Mouse (Mus musculus) CD4-positive naive resting alpha-beta T cell, adult 76 days (primary cell): Measurements from ENCODE around the gene Mpv17l2. TPM values are rescaled to one million over a fixed set of nuclear protein-coding genes. Genes with fewer than 3 reads are reported as not detected.

Experiments
- total RNA-seq: library from RNA; stranded (reverse); gene quantifications from one replicate; pipeline ENCODE4 v1.2.4, GENCODE M21; 2023

Mpv17l2 gene
- 22.7 TPM for total RNA-seq

GRCm38 (mm10) chr8:70760775-70761406, at the start of gene Mpv17l2:
Gene Mpv17l2, minus strand, starts transcription at chr8:70760946.

DNA sequence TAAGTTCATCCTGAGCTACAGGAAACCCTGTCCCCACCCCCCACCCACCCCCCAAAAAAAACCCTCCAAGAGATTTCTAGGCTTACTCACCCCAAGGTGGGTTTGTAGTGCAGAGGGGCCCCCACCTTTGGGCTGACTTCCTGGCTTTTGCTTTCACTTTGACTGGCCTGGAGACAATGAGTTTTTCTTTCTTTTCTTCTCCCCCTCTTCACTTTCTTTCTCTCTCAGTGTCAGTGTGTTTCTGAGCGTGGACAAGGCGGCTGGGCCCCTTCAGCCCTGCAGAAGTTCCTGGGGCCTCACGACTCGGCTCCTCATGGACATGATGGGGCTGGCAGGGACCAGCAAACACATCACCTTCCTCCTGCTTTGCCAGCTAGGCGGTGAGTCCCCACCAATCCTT, 47.5 kb upstream of the Mpv17l2 start, which contains the start of gene Il12rb1:
Il12rb1 (plus strand) TSS at position 211 of the 400 bp plus-strand sequence.

DNA sequence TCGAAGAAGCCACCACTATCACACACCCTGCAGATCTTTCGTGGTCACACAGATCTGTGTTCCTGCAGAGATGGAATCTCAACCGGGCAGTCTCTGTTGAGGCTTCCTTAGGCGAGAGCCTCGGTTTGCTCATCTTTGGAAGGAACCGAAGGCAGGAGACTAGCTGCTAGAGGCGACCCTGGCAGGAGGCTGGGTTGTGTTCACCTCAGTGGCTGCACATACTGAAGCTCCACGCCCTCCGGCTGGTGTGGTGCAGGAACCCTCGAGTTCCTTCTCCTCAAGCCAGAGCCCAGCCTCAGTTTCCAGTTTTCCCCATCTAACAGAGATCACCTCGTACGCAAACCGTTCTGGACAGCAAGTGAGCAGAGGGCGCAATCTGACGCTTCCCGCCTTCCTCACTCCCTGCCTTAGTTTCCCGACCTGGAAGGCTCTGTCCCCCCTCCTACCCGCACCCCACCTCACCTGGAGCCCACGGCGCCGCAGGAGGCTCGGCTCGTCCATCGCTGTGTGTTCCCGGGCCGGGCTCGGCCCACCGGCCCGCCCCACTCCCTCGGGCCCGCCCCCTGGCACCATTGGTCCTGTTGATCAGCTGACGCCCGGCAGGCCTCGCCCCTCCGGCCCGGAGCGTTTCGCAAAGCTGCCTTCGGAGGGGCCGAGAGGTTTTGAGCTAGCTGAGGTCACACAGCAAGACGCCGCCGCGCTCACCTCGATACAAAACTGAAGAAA, 43.9 kb upstream of the Mpv17l2 start, which contains the start of gene Mast3:
Mast3 (minus strand) TSS at position 574 of the 726 bp plus-strand sequence.

GRCm38 (mm10) chr8:70776496-70777444, 16.0 kb upstream of the Mpv17l2 start, which contains the start of gene Pik3r2:
Gene Pik3r2, minus strand, starts transcription at chr8:70776713.

DNA sequence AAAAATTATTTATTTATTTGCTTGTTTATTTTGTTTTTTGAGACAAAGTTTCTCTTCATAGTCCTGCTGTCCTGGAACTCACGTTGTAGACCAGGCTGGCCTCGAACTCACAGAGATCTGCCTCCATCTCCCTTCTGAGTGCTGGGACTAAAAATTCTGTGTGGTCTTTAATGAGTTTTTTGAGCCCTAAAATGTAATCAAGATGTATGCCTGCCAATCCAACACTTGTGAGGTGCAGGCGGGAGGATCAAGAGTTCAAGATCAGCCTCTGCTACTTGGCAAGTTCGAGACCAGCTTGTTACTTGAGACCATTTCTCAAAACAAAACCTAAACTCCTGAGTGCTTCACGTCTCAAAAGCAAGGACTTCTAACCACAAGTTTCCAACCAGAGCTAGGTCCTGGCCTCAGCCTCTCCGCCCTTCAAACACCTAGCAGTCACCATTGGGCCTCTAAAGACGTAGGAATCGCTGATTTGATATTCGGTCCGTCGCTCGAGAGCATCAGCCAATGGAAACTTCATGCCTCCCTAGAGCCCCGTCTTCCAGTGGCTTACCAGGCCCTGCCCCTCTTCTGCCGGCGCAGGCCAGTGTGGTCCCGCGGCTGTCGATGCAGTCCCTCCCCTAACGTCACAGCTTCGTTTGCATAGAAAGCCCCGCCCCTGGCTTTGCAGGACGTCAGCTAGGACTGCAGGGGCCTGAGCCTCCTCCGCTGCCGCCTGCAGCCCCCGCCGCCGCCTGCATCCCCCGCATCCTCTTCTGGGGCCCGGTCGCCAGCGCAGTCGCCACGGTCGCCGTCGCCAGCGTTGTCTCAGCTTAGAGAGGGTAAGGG, 6.5 kb downstream of the Mpv17l2 start, which contains the start of gene Rab3a:
Rab3a (plus strand) TSS at position 637 of the 828 bp plus-strand sequence.

GRCm38 (mm10) chr8:70723486-70724210, 37.1 kb downstream of the Mpv17l2 start, which contains the start of gene Pde4c:
Gene Pde4c, plus strand, starts transcription at chr8:70723720.

GRCm38 (mm10) chr8:70718297-70718696, 42.4 kb downstream of the Mpv17l2 start, which contains the start of gene Gm3336:
Gene Gm3336, plus strand, starts transcription at chr8:70718543.

Other genes starting within 250 kb of the Mpv17l2 start
- gene Fkbp8, start 233.2 kb downstream of the Mpv17l2 start, total RNA-seq, result 249 TPM
- 60.3 TPM for gene Kxd1, start 233.0 kb downstream of the Mpv17l2 start, total RNA-seq
- gene Ell, start 221.5 kb downstream of the Mpv17l2 start, total RNA-seq, result 30.2 TPM
- gene Isyna1, start 166.6 kb downstream of the Mpv17l2 start, total RNA-seq, result 68.1 TPM
- gene Ssbp4, start 152.1 kb downstream of the Mpv17l2 start, total RNA-seq, result 97.8 TPM
- gene Lrrc25, start 144.8 kb downstream of the Mpv17l2 start, total RNA-seq, result 1.6 TPM
- gene Gdf15, start 128.5 kb downstream of the Mpv17l2 start, total RNA-seq, result 1.6 TPM
- 2.8 TPM for gene Pgpep1, start 100.6 kb downstream of the Mpv17l2 start, total RNA-seq
- 101 TPM for gene Lsm4, start 87.7 kb downstream of the Mpv17l2 start, total RNA-seq
- gene Jund, start 62.0 kb downstream of the Mpv17l2 start, total RNA-seq, result 1,623 TPM
- gene Iqcn, start 57.5 kb downstream of the Mpv17l2 start, total RNA-seq, result 4.4 TPM
- not detected for gene Gm3336, start 42.4 kb downstream of the Mpv17l2 start, total RNA-seq
- gene Pde4c, start 37.2 kb downstream of the Mpv17l2 start, total RNA-seq, result 0.59 TPM
- gene Rab3a, start 6.3 kb downstream of the Mpv17l2 start, total RNA-seq, result 6.0 TPM
- 12.5 TPM for gene Pik3r2, start 15.8 kb upstream of the Mpv17l2 start, total RNA-seq
- 143 TPM for gene Mast3, start 44.1 kb upstream of the Mpv17l2 start, total RNA-seq
- 1.3 TPM for gene Il12rb1, start 47.5 kb upstream of the Mpv17l2 start, total RNA-seq
- gene Arrdc2, start 78.8 kb upstream of the Mpv17l2 start, total RNA-seq, result 30.0 TPM
- not detected for gene Kcnn1, start 102.3 kb upstream of the Mpv17l2 start, total RNA-seq
- 29.7 TPM for gene Ccdc124, start 113.0 kb upstream of the Mpv17l2 start, total RNA-seq
- not detected for gene Slc5a5, start 131.8 kb upstream of the Mpv17l2 start, total RNA-seq
- gene Rpl18a, start 136.5 kb upstream of the Mpv17l2 start, total RNA-seq, result 4,779 TPM
- gene Map1s, start 145.0 kb upstream of the Mpv17l2 start, total RNA-seq, result 64.3 TPM